ENCODE assay signal across 22 mouse cellular contexts in the genomic region with DNA sequence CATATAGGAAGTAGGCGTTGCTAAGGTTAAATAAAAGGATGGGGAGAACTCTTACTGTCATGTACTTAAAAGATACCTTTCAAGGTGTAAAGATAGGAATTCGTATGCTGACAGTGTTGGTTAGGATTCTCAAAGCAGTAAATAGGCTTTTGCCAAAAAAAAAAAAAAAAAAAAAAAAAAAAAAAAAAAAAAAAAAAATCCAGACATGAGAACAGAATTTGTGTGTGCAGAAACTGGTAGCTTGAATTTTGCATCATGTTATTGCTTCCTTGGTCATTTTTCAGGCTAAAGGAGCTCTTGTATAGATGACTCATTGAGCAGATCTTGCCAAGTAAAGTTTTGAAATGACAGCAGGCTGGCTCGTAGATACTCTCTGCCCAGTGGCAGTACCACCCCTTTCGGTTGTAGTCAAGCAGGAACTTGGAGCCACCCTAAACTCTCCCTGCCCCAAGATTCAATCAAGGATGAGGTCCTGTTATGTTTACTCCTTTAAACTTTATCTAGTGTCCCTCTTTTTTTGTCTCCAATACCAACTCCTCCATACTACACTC. TPM values are rescaled to one million over a fixed set of nuclear protein-coding genes. Genes with fewer than 3 reads are reported as not detected.
DNase-seq lines count a peak whose midpoint lies in the region; ATAC-seq lines count a peak whose summit lies in the region.
"Had no signal": no experiment of that assay in that cellular context is flagged by ENCODE, and none has a peak within 500 bp of the region (broad histone marks: within the 10 kb centered on the region; RNA-seq: fewer than 3 reads in every experiment).

No protein-coding gene starts in this region.

- no peak for ATAC-seq in forebrain, embryonic 13.5 days
- no peak for ATAC-seq in hindbrain, embryonic 12.5 days (ENCODE audit: low FRiP score)
- ATAC-seq: forebrain, embryonic 15.5 days; inflammation-experienced regulatory T-cells, adult 6 months; intestine, postnatal 0 days had no signal

- H3K9me3 ChIP-seq in forebrain, embryonic 13.5 days (replicated peaks) = peaks cover 3% of the 10 kb centered on the region; the same call in 1 of the 2 replicates
- H3K9me3 ChIP-seq in hindbrain, embryonic 12.5 days (replicated peaks) = no peaks in the 10 kb centered on the region
- H3K9me3 ChIP-seq in forebrain, embryonic 10.5 days = no peaks in the 10 kb centered on the region
- H3K9me3 ChIP-seq: embryonic facial prominence, embryonic 12.5 days; forebrain, embryonic 15.5 days; heart, embryonic 10.5 days; hindbrain, embryonic 13.5 days had no signal

- H3K4me2 ChIP-seq in forebrain, embryonic 13.5 days = no peak overlapping the region
- no peak overlapping the region for H3K4me2 ChIP-seq in hindbrain, embryonic 12.5 days (replicated peaks)
- H3K4me2 ChIP-seq: embryonic facial prominence, embryonic 12.5 days; forebrain, embryonic 15.5 days; hindbrain, embryonic 13.5 days had no signal

- 91% methylated on average over 4 of the region's 4 CpGs for WGBS in forebrain, embryonic 13.5 days
- WGBS in hindbrain, embryonic 12.5 days = 88% methylated on average over 4 of the region's 4 CpGs
- WGBS in forebrain, embryonic 10.5 days = 88% methylated on average over 4 of the region's 4 CpGs

- H3K4me3 ChIP-seq in forebrain, embryonic 13.5 days = no peak overlapping the region
- H3K4me3 ChIP-seq in hindbrain, embryonic 12.5 days = no peak overlapping the region
- H3K4me3 ChIP-seq in forebrain, embryonic 10.5 days = no peak overlapping the region
- H3K4me3 ChIP-seq: embryonic facial prominence, embryonic 12.5 days; forebrain, embryonic 15.5 days; heart, embryonic 10.5 days; hindbrain, embryonic 13.5 days had no signal

- no peaks in the 10 kb centered on the region for H3K36me3 ChIP-seq in forebrain, embryonic 13.5 days (ENCODE audit: poor library complexity, severe bottlenecking)
- no peaks in the 10 kb centered on the region for H3K36me3 ChIP-seq in hindbrain, embryonic 12.5 days
- H3K36me3 ChIP-seq in forebrain, embryonic 10.5 days (replicated peaks) = no peaks in the 10 kb centered on the region
- H3K36me3 ChIP-seq: embryonic facial prominence, embryonic 12.5 days; forebrain, embryonic 15.5 days; G1E; heart, embryonic 10.5 days; hindbrain, embryonic 13.5 days had no signal

- H3K4me1 ChIP-seq in forebrain, embryonic 13.5 days = no peaks in the 10 kb centered on the region
- H3K4me1 ChIP-seq in hindbrain, embryonic 12.5 days = no peaks in the 10 kb centered on the region
- H3K4me1 ChIP-seq in forebrain, embryonic 10.5 days = no peaks in the 10 kb centered on the region
- H3K4me1 ChIP-seq: embryonic facial prominence, embryonic 12.5 days; forebrain, embryonic 15.5 days; heart, embryonic 10.5 days; hindbrain, embryonic 13.5 days had no signal

- no peak overlapping the region for H3K9ac ChIP-seq in forebrain, embryonic 13.5 days
- H3K9ac ChIP-seq in hindbrain, embryonic 12.5 days = no peak overlapping the region
- H3K9ac ChIP-seq: embryonic facial prominence, embryonic 12.5 days; forebrain, embryonic 15.5 days; hindbrain, embryonic 13.5 days had no signal

- DNase-seq in adrenal gland, adult 2 months = peak; percentile 21
- DNase-seq in adrenal gland, postnatal 25 days = no peak
- peak; percentile 53 for DNase-seq in 3T3-L1 (ENCODE audit: low read depth, low spot score)
- peak; percentile 65 for DNase-seq in Muller cell, postnatal 12 days (ENCODE audit: inconsistent ontology term)
- DNase-seq in fibroblast of lung, adult 2 months (ENCODE audit: low read depth) = peak; percentile 17
- DNase-seq in forebrain, embryonic 10.5 days (ENCODE audit: extremely low spot score, low spot score) = no peak
- DNase-seq: cerebellum, adult 11-12 months; cerebellum, adult 9-10 months; cerebellum, postnatal 25 days; heart, adult 18-20 months; heart, postnatal 10 days; heart, postnatal 4 days; kidney, adult 8-10 months had no signal

- H3K27ac ChIP-seq in forebrain, embryonic 13.5 days = no peak overlapping the region
- no peak overlapping the region for H3K27ac ChIP-seq in hindbrain, embryonic 12.5 days
- no peak overlapping the region for H3K27ac ChIP-seq in forebrain, embryonic 10.5 days
- H3K27ac ChIP-seq: embryonic facial prominence, embryonic 12.5 days; forebrain, embryonic 15.5 days; heart, embryonic 10.5 days; hindbrain, embryonic 13.5 days had no signal

- H3K27me3 ChIP-seq in forebrain, embryonic 13.5 days = 0 out of 2 replicates have a peak, but pooled peaks cover 4% of the 10 kb centered on the region
- no peaks in the 10 kb centered on the region for H3K27me3 ChIP-seq in hindbrain, embryonic 12.5 days
- H3K27me3 ChIP-seq in forebrain, embryonic 10.5 days (ENCODE audit: poor library complexity, severe bottlenecking) = no peaks in the 10 kb centered on the region
- H3K27me3 ChIP-seq: embryonic facial prominence, embryonic 12.5 days; forebrain, embryonic 15.5 days; hindbrain, embryonic 13.5 days had no signal

RNA-seq across cellular contexts. Expression of a gene that starts 11.9 kb away (rescaled TPM):
- total RNA-seq in adrenal gland, adult 2 months (2021) = under 1 TPM; 0.10 to 0.29 TPM
- 0.03 and 0.09 TPM in 2 replicates for polyA plus RNA-seq in adrenal gland, adult 2 months (2012; rRNA removed)
- total RNA-seq in adrenal gland, postnatal 25 days (2021) = 0.21 and 0.38 TPM in 2 replicates
- polyA plus RNA-seq in forebrain, embryonic 13.5 days (2015; fragmentation: Nextera tagmentation; extraction: Ambion mirVana) = 5.6 and 6.2 TPM in 2 replicates
- 4.6 and 5.3 TPM in 2 replicates for polyA plus RNA-seq in hindbrain, embryonic 12.5 days (2016; fragmentation: Nextera tagmentation; extraction: Ambion mirVana)
- polyA plus RNA-seq in forebrain, embryonic 10.5 days (2016; fragmentation: Nextera tagmentation; extraction: Ambion mirVana) = 4.9 and 5.3 TPM in 2 replicates

Comparison
In these comparisons a context has a peak if more than half of its experiments do, and no peak if none do; other contexts are left out.
1. DNase-seq: peak in adrenal gland, adult 2 months (single experiment), 3T3-L1 (single experiment), Muller cell, postnatal 12 days (single experiment) and fibroblast of lung, adult 2 months (single experiment); none in adrenal gland, postnatal 25 days (single experiment) and forebrain, embryonic 10.5 days (single experiment).